Mouse (Mus musculus) stomach, postnatal 0 days (tissue): ENCODE data around the gene Cdh16.

Source experiments
- CTCF ChIP-seq: IDR thresholded peaks from 2 replicates; pipeline ENCODE4 v1.5.1; 2016; ENCODE audit warnings: antibody characterized with exemption, low read depth, mild to moderate bottlenecking, moderate library complexity
- EP300 ChIP-seq: optimal IDR thresholded peaks from 2 replicates; pipeline ENCODE3; 2016; ENCODE audit warnings: antibody characterized with exemption

DNA sequence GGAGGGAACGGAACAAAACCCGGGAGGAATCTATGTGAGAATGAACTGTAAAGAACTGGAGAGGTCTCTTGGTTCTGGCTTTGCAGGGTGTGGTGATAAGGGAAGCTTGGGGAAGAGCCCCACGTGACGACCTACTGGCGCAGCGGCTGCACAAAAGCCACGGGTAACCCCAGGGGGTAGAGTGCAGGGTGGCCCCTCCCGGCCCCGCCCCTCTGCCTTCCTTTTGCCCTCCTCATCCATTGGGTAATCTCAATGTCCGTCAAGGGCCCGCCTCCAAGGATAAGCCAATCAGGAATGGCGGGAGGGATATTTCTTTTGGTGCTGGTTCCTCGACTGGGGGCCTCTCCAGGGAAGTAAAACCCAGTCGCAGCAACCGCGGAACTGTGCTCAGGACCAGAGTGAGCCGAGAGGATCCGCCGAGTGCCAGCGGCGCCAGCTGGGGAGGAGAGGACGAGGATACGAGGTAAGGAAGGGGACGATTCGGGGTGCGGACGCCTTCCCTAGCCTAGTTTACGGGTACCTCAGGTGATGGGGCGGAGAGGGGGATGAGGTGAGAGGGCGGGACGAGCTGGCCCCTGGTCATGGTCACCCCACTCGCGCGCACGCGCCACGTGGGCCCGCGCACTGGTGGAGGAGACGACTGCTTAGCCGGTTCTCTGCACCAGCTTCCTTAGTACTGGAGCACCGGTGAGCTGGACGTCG lies 32.9 kb downstream of the Cdh16 start, which contains the start of gene Pdp2:
- 0 out of 2 replicates have a peak, but pooled peaks have one; percentile 8 for TF ChIP-seq CTCF
- TF ChIP-seq EP300: no peak
